Mouse (Mus musculus) small intestine, adult 2 months (tissue): ENCODE measurements around the gene Foxp1.

Experiments
- CTCF ChIP-seq: fragments of 200-500 bp; IDR thresholded peaks from 2 replicates; pipeline ENCODE4 v1.5.1; 2012; ENCODE audit warnings: low read depth, mild to moderate bottlenecking, control low read depth, inconsistent platforms, low read length, moderate library complexity, mixed read lengths; ENCODE audit not compliant: insufficient replicate concordance, insufficient read length; ENCODE audit errors: extremely low read depth
- POLR2A ChIP-seq: fragments of 200-500 bp; IDR thresholded peaks from 2 replicates; pipeline ENCODE4 v1.6.1; 2012; ENCODE audit warnings: low read depth, mild to moderate bottlenecking, control low read depth, inconsistent platforms, low read length, moderate library complexity

GRCm38 (mm10) chr6:98876401-98876800, 646.1 kb downstream of the Foxp1 start:
- TF ChIP-seq CTCF = no peak
- TF ChIP-seq POLR2A = no peak
